Mouse (Mus musculus) limb, embryonic 14.5 days (tissue): Measurements from ENCODE around the gene Sbno2. TPM values are rescaled to one million over a fixed set of nuclear protein-coding genes. Genes with fewer than 3 reads are reported as not detected.

Source experiments
- ATAC-seq: fragments of 200-750 bp; cut with Nextera tagmentation; 2 replicates; pipeline ENCODE4 v1.8.0; 2017; ENCODE audit warnings: low read depth, moderate number of reproducible peaks, moderate TSS enrichment; ENCODE audit not compliant: low FRiP score
- DNase-seq: peaks from one replicate; pipeline ENCODE4 v3.0.0-alpha.2; 2015; ENCODE audit warnings: low spot score
- H3K27ac ChIP-seq: fragments of 300-500 bp; sonication (generic); replicated peaks from 2 replicates; pipeline ENCODE4 v1.5.1; 2014; ENCODE audit warnings: low read depth, mild to moderate bottlenecking, low read length, moderate library complexity, mixed read lengths
- H3K27me3 ChIP-seq: fragments of 300-500 bp; sonication (generic); 2 replicates; pipeline ENCODE4 v1.6.1; 2014; ENCODE audit warnings: low read length, mixed read lengths; ENCODE audit not compliant: control insufficient read depth, insufficient read depth
- H3K36me3 ChIP-seq: fragments of 300-500 bp; sonication (generic); 2 replicates; pipeline ENCODE4 v1.6.1; 2014; ENCODE audit warnings: mild to moderate bottlenecking, low read length, moderate library complexity, mixed read lengths; ENCODE audit not compliant: control insufficient read depth, insufficient read depth
- H3K4me1 ChIP-seq: fragments of 300-500 bp; sonication (generic); 2 replicates; pipeline ENCODE4 v1.6.1; 2014; ENCODE audit warnings: antibody characterized with exemption, low read length, mixed read lengths; ENCODE audit not compliant: control insufficient read depth, insufficient read depth
- H3K4me2 ChIP-seq: fragments of 300-500 bp; sonication (generic); replicated peaks from 2 replicates; pipeline ENCODE4 v1.6.1; 2014; ENCODE audit warnings: low read depth, mild to moderate bottlenecking, low read length, moderate library complexity; ENCODE audit not compliant: severe bottlenecking
- H3K4me3 ChIP-seq: fragments of 300-500 bp; sonication (generic); replicated peaks from 2 replicates; pipeline ENCODE4 v1.5.1; 2014; ENCODE audit warnings: low read length
- H3K9ac ChIP-seq: fragments of 300-500 bp; sonication (generic); 2 replicates; pipeline ENCODE4 v1.6.1; 2014; ENCODE audit warnings: mild to moderate bottlenecking, low read depth, low read length, moderate library complexity; ENCODE audit not compliant: severe bottlenecking
- H3K9me3 ChIP-seq: fragments of 300-500 bp; sonication (generic); 2 replicates; pipeline ENCODE4 v1.6.1; 2016; ENCODE audit warnings: low read length; ENCODE audit not compliant: control insufficient read depth
- POLR2A ChIP-seq: fragments of 200-500 bp; IDR thresholded peaks from 2 replicates; pipeline ENCODE4 v1.8.0; 2012; ENCODE audit warnings: inconsistent platforms, mild to moderate bottlenecking, moderate library complexity, borderline replicate concordance; ENCODE audit not compliant: insufficient read depth, insufficient read length; ENCODE audit errors: extremely low read depth
- WGBS: fragments of 180-500 bp; shearing (Covaris S2); extraction: QIAGEN DNeasy Blood & Tissue Kit; methylation state at CpG from one replicate; pipeline ENCODE4 v1.1.7; 2014; 5-methylcytosine and 5-hydroxymethylcytosine counted together
- polyA plus RNA-seq, 2 experiments: library from polyadenylated mRNA; depleted of rRNA in 1 of 2; stranded (reverse) in 1 of 2; unstranded in 1 of 2; fragments of >200 nt; fragmentation: Nextera tagmentation in 1 of 2; extraction: Ambion mirVana in 1 of 2; gene quantifications; 2 replicates each; pipeline versions ENCODE4 v1.2.1 to v1.2.3; 2012 to 2014

The Sbno2 gene
- polyA plus RNA-seq, 2 experiments = 16.8 to 24.9 TPM

DNA sequence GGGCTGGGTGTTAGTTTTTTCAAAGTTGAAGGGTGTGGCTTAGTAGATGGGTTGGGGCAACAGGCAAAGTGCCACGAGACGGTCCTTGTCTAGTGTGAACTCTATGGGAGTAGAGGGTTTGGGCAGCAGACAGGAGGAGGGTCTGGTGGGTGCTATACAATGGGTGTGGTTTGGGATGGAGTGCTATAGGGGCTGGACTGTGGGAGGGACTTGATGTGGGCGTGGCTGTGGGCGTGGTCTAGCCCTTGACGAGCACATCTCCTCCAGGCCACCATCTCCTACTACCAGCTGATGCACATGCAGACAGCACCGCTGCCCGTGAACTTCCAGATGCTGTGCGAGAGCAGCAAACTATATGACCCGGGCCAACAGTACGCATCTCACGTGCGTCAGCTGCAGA lies 79.5 kb downstream of the Sbno2 start:
- Histone ChIP-seq H3K27ac (no peak overlapping the region), H3K27me3 (no peaks in the 10 kb centered on the region), H3K9me3 (no peaks in the 10 kb centered on the region), H3K4me1 (no peaks in the 10 kb centered on the region), H3K4me3 (no peak overlapping the region), H3K9ac (no peak overlapping the region), H3K36me3 (no peaks in the 10 kb centered on the region), H3K4me2 (no peak overlapping the region)
- ATAC-seq (no peak; the same call in 1 of the 2 replicates), DNase-seq (no peak)
- no peak for TF ChIP-seq POLR2A
- 59% methylated on average over 12 of the region's 12 CpGs for WGBS

DNA sequence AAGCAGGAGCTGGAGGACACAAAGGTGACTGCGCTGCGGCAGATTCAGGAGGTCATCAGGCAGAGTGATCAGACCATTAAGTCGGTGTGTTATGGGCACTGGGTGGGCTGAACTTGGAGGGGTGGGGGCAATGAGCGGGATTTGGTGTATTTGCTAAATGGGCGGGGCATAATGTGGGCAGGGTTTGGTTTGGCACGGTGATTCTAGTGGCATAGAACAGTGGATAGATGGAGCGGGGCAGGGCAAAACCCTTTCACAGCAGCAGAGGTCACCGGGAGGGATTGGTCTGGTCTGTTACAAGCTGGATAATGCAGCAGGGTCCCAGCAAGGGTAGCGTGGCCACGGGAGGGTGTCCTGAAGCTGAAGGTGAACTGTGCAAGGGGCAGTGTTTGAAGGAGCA lies 79.9 kb downstream of the Sbno2 start:
- no peak for DNase-seq
- Histone ChIP-seq H3K4me3 (no peak overlapping the region), H3K9me3 (no peaks in the 10 kb centered on the region), H3K4me2 (no peak overlapping the region), H3K27ac (no peak overlapping the region), H3K36me3 (no peaks in the 10 kb centered on the region), H3K9ac (no peak overlapping the region), H3K4me1 (no peaks in the 10 kb centered on the region), H3K27me3 (no peaks in the 10 kb centered on the region)
- no peak for ATAC-seq
- 72% methylated on average over 10 of the region's 10 CpGs for WGBS
- TF ChIP-seq POLR2A = no peak

DNA sequence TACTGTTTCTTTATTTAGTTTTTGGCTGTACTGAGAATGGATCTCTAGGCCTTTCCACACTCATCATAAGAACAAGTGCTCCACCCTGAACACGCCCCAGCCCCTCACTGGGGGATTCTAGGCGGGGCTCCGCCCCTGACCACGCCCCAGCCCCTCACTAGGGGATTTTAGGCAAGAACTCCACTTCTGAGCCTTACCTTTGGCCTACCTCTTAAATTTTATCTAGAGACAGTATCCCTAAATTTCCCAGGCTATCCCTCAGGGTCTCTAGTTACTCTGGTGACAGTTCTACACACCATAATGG lies 80.4 kb downstream of the Sbno2 start:
- no peak overlapping the region for H3K27ac ChIP-seq
- no peak for TF ChIP-seq POLR2A
- no peaks in the 10 kb centered on the region for H3K9me3 ChIP-seq
- 71% methylated on average over 4 of the region's 4 CpGs for WGBS
- no peak overlapping the region for H3K4me3 ChIP-seq
- H3K36me3 ChIP-seq = no peaks in the 10 kb centered on the region
- ATAC-seq (no peak), DNase-seq (no peak)
- no peak overlapping the region for H3K4me2 ChIP-seq
- H3K9ac ChIP-seq = no peak overlapping the region
- peaks cover 4% of the 10 kb centered on the region for H3K4me1 ChIP-seq
- H3K27me3 ChIP-seq = no peaks in the 10 kb centered on the region

DNA sequence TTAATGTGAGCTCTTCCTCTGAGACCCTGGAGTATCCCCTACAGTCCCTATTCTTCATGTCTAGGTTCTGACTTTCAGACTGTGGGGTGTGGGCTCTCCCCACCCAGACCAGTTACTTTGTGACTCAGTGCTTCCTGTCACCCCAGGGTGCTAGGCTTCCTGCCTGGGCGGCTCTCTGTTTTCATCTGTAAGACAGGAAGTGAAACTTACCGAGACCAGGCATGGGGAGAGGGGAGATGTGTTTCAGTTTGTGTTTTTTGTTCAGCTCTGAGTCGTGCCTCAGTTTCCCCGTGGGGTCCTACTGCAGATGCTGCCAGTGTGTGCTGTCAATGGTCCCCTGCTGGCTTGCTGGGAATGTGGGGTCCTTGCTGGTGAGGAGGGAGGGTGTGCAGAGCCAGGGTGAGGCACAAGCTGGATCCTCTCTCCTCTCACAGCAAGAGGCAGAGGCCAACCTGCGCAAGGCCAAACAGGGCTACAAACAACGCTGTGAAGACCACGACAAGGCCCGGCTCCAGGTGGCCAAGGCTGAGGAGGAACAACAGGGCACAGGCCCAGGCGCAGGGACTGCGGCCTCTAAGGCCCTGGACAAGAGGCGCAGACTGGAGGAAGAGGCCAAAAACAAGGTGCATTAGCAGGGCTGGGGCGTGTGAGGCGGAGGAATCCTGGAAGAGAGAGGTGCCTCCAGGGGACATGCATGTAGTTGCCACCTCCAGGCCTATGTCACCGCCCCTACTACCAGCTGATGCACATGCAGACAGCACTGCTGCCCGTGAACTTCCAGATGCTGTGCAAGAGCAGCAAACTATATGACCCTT lies 80.9 kb downstream of the Sbno2 start:
- H3K9me3 ChIP-seq = no peaks in the 10 kb centered on the region
- H3K4me2 ChIP-seq = no peak overlapping the region
- H3K36me3 ChIP-seq = no peaks in the 10 kb centered on the region
- no peak overlapping the region for H3K27ac ChIP-seq
- ATAC-seq (no peak), DNase-seq (no peak)
- no peak overlapping the region for H3K9ac ChIP-seq
- TF ChIP-seq POLR2A = no peak
- 72% methylated on average over 15 of the region's 15 CpGs for WGBS
- H3K4me3 ChIP-seq = no peak overlapping the region
- peaks cover 10% of the 10 kb centered on the region for H3K4me1 ChIP-seq
- no peaks in the 10 kb centered on the region for H3K27me3 ChIP-seq

DNA sequence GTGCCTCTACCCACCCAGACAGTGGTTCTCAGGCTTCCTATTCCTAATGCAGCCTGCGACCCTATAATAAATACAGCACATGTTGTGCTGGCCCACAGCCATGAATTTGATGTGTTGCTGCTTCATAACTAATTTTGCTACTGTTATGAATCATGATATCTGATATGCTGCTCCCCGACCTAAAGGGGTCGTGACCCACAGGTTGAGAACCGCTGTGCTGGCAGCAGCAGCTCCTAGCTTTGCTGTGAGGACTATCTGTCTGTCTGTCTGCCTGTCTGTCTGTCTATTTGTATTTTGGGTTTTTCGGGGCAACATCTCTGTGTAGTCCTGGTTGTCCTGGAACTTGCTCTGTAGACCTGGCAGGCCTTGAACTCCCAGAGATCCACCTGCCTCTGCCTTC lies 81.6 kb downstream of the Sbno2 start:
- DNase-seq = no peak
- H3K27ac ChIP-seq = no peak overlapping the region

More for the DNA sequence above, 81.6 kb downstream of the Sbno2 start:
- no peak overlapping the region for H3K9ac ChIP-seq
- H3K36me3 ChIP-seq = no peaks in the 10 kb centered on the region
- no peaks in the 10 kb centered on the region for H3K27me3 ChIP-seq
- H3K4me2 ChIP-seq = no peak overlapping the region
- TF ChIP-seq POLR2A = no peak
- ATAC-seq = no peak
- WGBS = 80% methylated on average over 5 of the region's 5 CpGs
- H3K4me3 ChIP-seq = no peak overlapping the region
- no peaks in the 10 kb centered on the region for H3K9me3 ChIP-seq
- peaks cover 10% of the 10 kb centered on the region for H3K4me1 ChIP-seq
